Mouse (Mus musculus): ENCODE results near the gene Ampd2.

DNA sequence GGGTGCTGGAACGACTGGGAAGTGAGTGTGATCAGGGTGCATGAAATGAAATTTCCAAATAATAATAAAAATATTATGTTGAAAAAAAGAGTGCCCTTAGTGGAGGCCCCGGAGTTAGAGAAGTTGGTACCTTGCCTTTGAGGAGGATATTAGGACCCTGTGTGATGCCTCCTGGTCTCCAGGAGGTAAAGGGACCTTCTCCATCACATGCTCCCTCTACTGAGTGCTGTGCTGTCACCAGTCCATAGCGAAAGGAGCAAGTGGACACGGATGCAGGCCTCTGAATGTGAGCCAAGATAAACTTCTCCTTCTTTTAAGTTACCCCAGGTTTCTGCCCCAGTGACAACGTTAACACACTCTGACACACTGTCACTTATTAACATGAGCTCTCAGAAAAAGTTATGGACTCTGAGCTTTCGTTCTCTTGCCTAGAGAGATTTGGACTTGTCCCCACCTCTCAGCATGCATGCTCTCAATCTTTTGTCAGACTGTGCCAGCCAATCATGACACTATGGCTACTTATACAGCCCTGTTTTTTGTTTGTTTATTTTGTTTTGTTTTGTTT lies 19.0 kb downstream of the Ampd2 start:
- TF ChIP-seq POLR2A (IDR thresholded peaks at IDR 0.05; ENCODE audit: borderline replicate concordance, insufficient read depth, low read length), result no peak
- no peak for TF ChIP-seq CTCF (IDR thresholded peaks at IDR 0.05; ENCODE audit: borderline replicate concordance, insufficient read depth, low read depth, low read length)

All from cerebellum, adult 2 months (tissue).